Mouse (Mus musculus) stomach, postnatal 0 days (tissue): Measurements from ENCODE around the gene Lrrc8d.

Source experiments
- CTCF ChIP-seq: IDR thresholded peaks from 2 replicates; pipeline ENCODE4 v1.5.1; 2016; ENCODE audit warnings: antibody characterized with exemption, low read depth, mild to moderate bottlenecking, moderate library complexity
- EP300 ChIP-seq: optimal IDR thresholded peaks from 2 replicates; pipeline ENCODE3; 2016; ENCODE audit warnings: antibody characterized with exemption

DNA sequence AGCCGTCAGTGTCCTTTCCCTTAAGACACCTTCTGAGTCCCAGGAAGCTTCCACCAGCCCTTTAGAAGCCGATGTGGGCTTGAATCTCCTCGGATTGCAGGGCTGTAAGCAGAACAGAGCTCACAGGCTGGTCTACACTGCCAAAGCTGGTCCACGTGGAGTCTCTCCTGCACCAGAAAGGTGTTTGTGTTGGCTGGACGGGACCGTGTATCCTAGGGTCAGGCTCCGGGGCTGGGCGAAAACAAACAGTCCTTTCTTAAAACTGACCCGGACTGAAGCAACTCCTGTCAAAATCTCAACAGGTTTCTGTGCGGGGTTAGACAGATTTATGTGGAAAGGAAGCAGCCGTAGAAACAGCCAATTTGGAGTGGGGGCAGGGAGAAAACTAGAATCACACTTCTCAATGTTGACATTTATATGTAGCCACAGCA is 48.2 kb upstream of the Lrrc8d start:
- no peak for TF ChIP-seq CTCF
- no peak for TF ChIP-seq EP300
